Mouse (Mus musculus) heart, postnatal 0 days (tissue): ENCODE measurements around the gene Col7a1. TPM values are rescaled to one million over a fixed set of nuclear protein-coding genes. Genes with fewer than 3 reads are reported as not detected.

Experiments
- ATAC-seq: fragments of 200-750 bp; cut with Nextera tagmentation; 2 replicates; pipeline ENCODE4 v1.8.0; 2017; ENCODE audit warnings: low read depth, moderate number of reproducible peaks, moderate library complexity; ENCODE audit not compliant: insufficient read depth
- DNase-seq: peaks from one replicate; pipeline ENCODE4 v3.0.0-alpha.2; 2016; ENCODE audit warnings: low spot score
- H3K27ac ChIP-seq: fragments of 300-500 bp; sonication (generic); 2 replicates; pipeline ENCODE4 v1.5.1; 2014; ENCODE audit warnings: low read depth, mild to moderate bottlenecking
- H3K27me3 ChIP-seq: fragments of 300-500 bp; sonication (generic); 2 replicates; pipeline ENCODE4 v1.6.1; 2014; ENCODE audit warnings: low read length, mixed read lengths; ENCODE audit not compliant: control insufficient read depth, insufficient read depth
- H3K36me3 ChIP-seq: fragments of 300-500 bp; sonication (generic); replicated peaks from 2 replicates; pipeline ENCODE4 v1.6.1; 2014; ENCODE audit warnings: low read length, mixed read lengths; ENCODE audit not compliant: control insufficient read depth, insufficient read depth
- H3K4me1 ChIP-seq: fragments of 300-500 bp; sonication (generic); 2 replicates; pipeline ENCODE4 v1.6.1; 2014; ENCODE audit warnings: antibody characterized with exemption; ENCODE audit not compliant: control insufficient read depth, insufficient read depth
- H3K4me2 ChIP-seq: fragments of 300-500 bp; sonication (generic); 2 replicates; pipeline ENCODE4 v1.6.1; 2014; ENCODE audit warnings: low read depth, mild to moderate bottlenecking, low read length, moderate library complexity
- H3K4me3 ChIP-seq: fragments of 300-500 bp; sonication (generic); 2 replicates; pipeline ENCODE4 v1.5.1; 2014; ENCODE audit warnings: low read depth, low read length
- H3K9ac ChIP-seq: fragments of 300-500 bp; sonication (generic); replicated peaks from 2 replicates; pipeline ENCODE4 v1.6.1; 2014; ENCODE audit warnings: low read depth, low read length, mixed read lengths
- H3K9me3 ChIP-seq: fragments of 300-500 bp; sonication (generic); replicated peaks from 2 replicates; pipeline ENCODE4 v1.6.1; 2016; ENCODE audit warnings: low read length; ENCODE audit not compliant: control insufficient read depth
- CTCF ChIP-seq: IDR thresholded peaks from 2 replicates; pipeline ENCODE4 v1.5.1; 2016; ENCODE audit warnings: antibody characterized with exemption, control low read depth, low read depth
- EP300 ChIP-seq: IDR thresholded peaks from 2 replicates; pipeline ENCODE4 v1.6.1; 2016; ENCODE audit warnings: antibody characterized with exemption, low read depth
- WGBS: fragments of 180-500 bp; shearing (Covaris S2); extraction: QIAGEN DNeasy Blood & Tissue Kit; methylation state at CpG from one replicate; pipeline ENCODE4 v1.1.7; 2014; 5-methylcytosine and 5-hydroxymethylcytosine counted together
- microRNA counts: library from miRNA; unstranded; fragments of <30 nt; microRNA quantifications from one replicate; lab custom pipeline; 2015
- microRNA-seq: library from miRNA; unstranded; fragments of <30 nt; microRNA quantifications from one replicate; pipeline ENCODE4, GENCODE M21; 2016
- polyA plus RNA-seq: library from polyadenylated mRNA; unstranded; fragments of >200 nt; fragmentation: Nextera tagmentation; extraction: Ambion mirVana; gene quantifications from 2 replicates; pipeline ENCODE4 v1.2.1, GENCODE M21; 2015
- total RNA-seq: library from RNA; depleted of rRNA; stranded (reverse); fragments of >200 nt; gene quantifications from 2 replicates; pipeline ENCODE4 v1.2.3, GENCODE M21; 2014; ENCODE audit warnings: low replicate concordance; rRNA removed

Gene Col7a1
- total and polyA plus RNA-seq, 2 experiments from 2014 or later = 0.57 to 1.3 TPM

GRCm38 (mm10) chr9:109031686-109032085 lies 78.3 kb downstream of the Col7a1 start:
- Histone ChIP-seq H3K9ac (no peak overlapping the region), H3K4me3 (no peak overlapping the region), H3K4me2 (no peak overlapping the region), H3K36me3 (no peaks in the 10 kb centered on the region), H3K27me3 (no peaks in the 10 kb centered on the region), H3K4me1 (no peaks in the 10 kb centered on the region), H3K9me3 (no peaks in the 10 kb centered on the region), H3K27ac (no peak overlapping the region)
- DNase-seq (no peak), ATAC-seq (no peak)
- no peak for TF ChIP-seq EP300
- TF ChIP-seq CTCF = no peak
- WGBS = 76% methylated on average over 8 of the region's 8 CpGs

GRCm38 (mm10) chr9:109032435-109032834 lies 79.0 kb downstream of the Col7a1 start:
- DNase-seq = no peak
- 75% methylated on average over 6 of the region's 6 CpGs for WGBS
- no peaks in the 10 kb centered on the region for H3K27me3 ChIP-seq
- no peak overlapping the region for H3K9ac ChIP-seq
- no peak overlapping the region for H3K4me2 ChIP-seq
- H3K9me3 ChIP-seq = no peaks in the 10 kb centered on the region
- H3K4me3 ChIP-seq = no peak overlapping the region
- H3K36me3 ChIP-seq = no peaks in the 10 kb centered on the region
- H3K27ac ChIP-seq = no peak overlapping the region
- TF ChIP-seq EP300 (no peak), CTCF (no peak)
- H3K4me1 ChIP-seq = no peaks in the 10 kb centered on the region
- no peak for ATAC-seq

MicroRNA genes within 50 kb of the gene (microRNA counts, 519-probe panel; counts per million panel counts)
- not detected for microRNA mmu-miR-711 (lab: Ali Mortazavi, UCI)

Small RNAs within 50 kb of the gene (microRNA-seq; reads per million reads assigned to microRNA genes)
- not detected for gene Mir711

Other genes starting within 250 kb of the Col7a1 start
- 28.9 and 33.1 TPM in 2 replicates for gene Ip6k2, start 169.8 kb upstream of the Col7a1 start, total RNA-seq
- 20.5 and 22.1 TPM in 2 replicates for gene Ip6k2, start 169.8 kb upstream of the Col7a1 start, polyA plus RNA-seq
- gene Nckipsd, start 145.2 kb upstream of the Col7a1 start, total RNA-seq = 12.0 and 13.7 TPM in 2 replicates
- 8.8 and 10.0 TPM in 2 replicates for gene Nckipsd, start 145.2 kb upstream of the Col7a1 start, polyA plus RNA-seq
- gene Celsr3, start 127.3 kb upstream of the Col7a1 start, total RNA-seq = 0.08 TPM in 1 of 2 replicates, not detected in the other
- 0.14 TPM in 2 replicates for gene Celsr3, start 127.3 kb upstream of the Col7a1 start, polyA plus RNA-seq
- gene Slc26a6, start 100.3 kb upstream of the Col7a1 start, total RNA-seq = 3.6 and 5.7 TPM in 2 replicates
- 8.8 and 9.3 TPM in 2 replicates for gene Slc26a6, start 100.3 kb upstream of the Col7a1 start, polyA plus RNA-seq
- not detected in 2 replicates for gene Tmem89, start 39.0 kb upstream of the Col7a1 start, total RNA-seq
- gene Tmem89, start 39.0 kb upstream of the Col7a1 start, polyA plus RNA-seq = not detected in 2 replicates
- gene Uqcrc1, start 17.0 kb upstream of the Col7a1 start, total RNA-seq = 1,707 and 1,762 TPM in 2 replicates
- gene Uqcrc1, start 17.0 kb upstream of the Col7a1 start, polyA plus RNA-seq = 1,738 and 1,782 TPM in 2 replicates
- gene Ucn2, start 32.4 kb downstream of the Col7a1 start, total RNA-seq = not detected in 2 replicates
- not detected in 2 replicates for gene Ucn2, start 32.4 kb downstream of the Col7a1 start, polyA plus RNA-seq
- 4.0 and 7.6 TPM in 2 replicates for gene Pfkfb4, start 38.2 kb downstream of the Col7a1 start, total RNA-seq
- 2.3 and 3.1 TPM in 2 replicates for gene Pfkfb4, start 38.2 kb downstream of the Col7a1 start, polyA plus RNA-seq
- gene Shisa5, start 85.0 kb downstream of the Col7a1 start, total RNA-seq = 76.9 and 102 TPM in 2 replicates
- gene Shisa5, start 85.0 kb downstream of the Col7a1 start, polyA plus RNA-seq = 49.0 and 51.8 TPM in 2 replicates
- gene Trex1, start 106.1 kb downstream of the Col7a1 start, total RNA-seq = 21.6 and 44.2 TPM in 2 replicates
- 14.5 and 14.6 TPM in 2 replicates for gene Trex1, start 106.1 kb downstream of the Col7a1 start, polyA plus RNA-seq
- gene Atrip, start 120.5 kb downstream of the Col7a1 start, total RNA-seq = 17.1 and 31.2 TPM in 2 replicates
- 11.1 and 11.7 TPM in 2 replicates for gene Atrip, start 120.5 kb downstream of the Col7a1 start, polyA plus RNA-seq
- gene Ccdc51, start 128.9 kb downstream of the Col7a1 start, total RNA-seq = 11.6 and 19.5 TPM in 2 replicates
- 14.3 and 14.6 TPM in 2 replicates for gene Ccdc51, start 128.9 kb downstream of the Col7a1 start, polyA plus RNA-seq
- 70.4 and 74.5 TPM in 2 replicates for gene Tma7, start 129.0 kb downstream of the Col7a1 start, total RNA-seq
- 490 and 527 TPM in 2 replicates for gene Tma7, start 129.0 kb downstream of the Col7a1 start, polyA plus RNA-seq
- 26.1 and 54.3 TPM in 2 replicates for gene Plxnb1, start 141.8 kb downstream of the Col7a1 start, total RNA-seq
- 3.0 and 3.3 TPM in 2 replicates for gene Plxnb1, start 141.8 kb downstream of the Col7a1 start, polyA plus RNA-seq
- not detected in 2 replicates for gene Fbxw21, start 208.5 kb downstream of the Col7a1 start, total RNA-seq
- not detected in 2 replicates for gene Fbxw21, start 208.5 kb downstream of the Col7a1 start, polyA plus RNA-seq
- gene Fbxw13, start 242.4 kb downstream of the Col7a1 start, total RNA-seq = not detected in 2 replicates
- not detected in 2 replicates for gene Fbxw13, start 242.4 kb downstream of the Col7a1 start, polyA plus RNA-seq